Mouse (Mus musculus) embryo, embryonic 9.5 days (tissue): Measurements from ENCODE around the gene Krtap20-2.
"Not testable (repeated sequence)": the region's sequence is repeated elsewhere in the genome, so short reads cannot be mapped to it uniquely, and the experiment has no call there.

Source experiments
- DNase-seq: peaks from one replicate; pipeline ENCODE4 v3.0.0-alpha.2; 2017; ENCODE audit errors: extremely low spot score

Krtap20-2 gene

DNA sequence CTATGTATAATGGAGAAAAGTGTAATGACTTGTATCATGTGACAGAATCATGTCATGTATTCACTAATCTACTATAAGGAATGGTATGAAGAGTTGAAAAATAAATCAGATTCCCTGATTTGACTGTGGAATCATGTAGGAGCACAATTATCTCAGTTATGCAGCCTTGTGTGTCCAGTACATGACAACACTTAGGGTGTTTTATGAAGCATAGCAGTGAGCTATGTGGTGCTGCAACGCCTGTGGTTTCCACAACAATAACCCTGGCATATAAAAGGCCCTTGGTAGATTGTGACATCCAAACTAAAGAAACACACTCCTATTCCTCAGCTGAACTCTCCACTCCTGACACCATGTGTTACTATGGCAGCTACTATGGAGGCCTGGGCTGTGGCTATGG, at the start of gene Krtap20-2:
Gene Krtap20-2, plus strand, starts transcription at position 301 of the 400 bp plus-strand sequence.
- no peak for DNase-seq

DNA sequence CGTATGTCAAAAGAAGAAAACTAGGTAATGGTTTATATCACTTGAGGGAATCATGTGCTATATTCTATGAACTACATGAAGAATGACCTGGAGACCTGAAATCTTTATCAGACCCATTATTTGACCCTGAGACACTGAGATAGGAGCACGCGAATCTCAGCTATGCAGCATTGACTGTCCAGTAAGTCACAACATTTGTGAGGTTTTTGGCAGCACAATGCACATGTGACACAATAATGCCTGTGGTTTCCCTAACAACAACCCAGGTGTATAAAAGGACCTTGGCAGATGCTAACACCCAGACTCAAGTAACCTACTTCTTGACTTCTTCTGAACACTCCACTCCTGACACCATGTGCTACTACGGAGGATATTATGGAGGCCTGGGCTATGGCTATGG, 48.0 kb upstream of the Krtap20-2 start, which contains the start of gene Gm9789:
Gene Gm9789, plus strand, starts transcription at position 301 of the 400 bp plus-strand sequence.
- DNase-seq, result no peak

DNA sequence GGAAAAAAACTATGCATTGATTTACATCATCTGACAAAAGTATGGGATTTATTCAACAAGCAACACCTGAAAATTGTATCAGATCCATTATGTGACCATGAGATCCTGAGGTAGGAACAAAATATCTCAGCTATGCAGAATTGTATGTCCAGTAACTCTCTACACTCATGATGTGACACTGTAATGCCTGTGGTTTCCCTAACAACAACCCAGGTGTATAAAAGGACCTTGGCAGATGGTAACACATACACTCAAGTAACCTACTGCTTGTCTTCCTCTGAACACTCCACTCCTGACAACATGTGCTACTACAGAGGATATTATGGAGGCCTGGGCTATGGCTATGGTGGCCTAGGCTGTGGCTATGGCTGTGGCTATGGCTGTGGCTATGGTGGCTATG, 36.5 kb upstream of the Krtap20-2 start, which contains the start of gene Gm7735:
Gene Gm7735, plus strand, starts transcription at position 301 of the 400 bp plus-strand sequence.
- not testable (repeated sequence) for DNase-seq

DNA sequence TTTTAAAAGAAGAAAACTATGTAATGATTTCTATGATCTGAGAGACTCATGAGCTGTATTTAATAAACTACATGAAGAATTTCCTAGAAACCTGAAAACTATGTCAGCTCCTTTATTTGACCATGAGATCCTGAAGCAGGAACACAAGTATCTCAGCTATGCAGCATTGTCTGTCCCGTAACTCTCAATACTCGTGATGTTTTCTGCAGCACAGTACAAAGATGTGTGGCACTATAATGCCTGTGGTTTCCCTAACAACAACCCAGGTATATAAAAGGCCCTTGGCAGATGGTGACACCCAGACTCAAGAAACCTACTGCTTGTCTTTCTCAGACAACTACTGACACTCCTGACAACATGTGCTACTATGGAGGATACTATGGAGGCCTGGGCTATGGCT, 31.2 kb upstream of the Krtap20-2 start, which contains the start of gene 1110057P08Rik:
Gene 1110057P08Rik, plus strand, starts transcription at position 301 of the 400 bp plus-strand sequence.
- no peak for DNase-seq

DNA sequence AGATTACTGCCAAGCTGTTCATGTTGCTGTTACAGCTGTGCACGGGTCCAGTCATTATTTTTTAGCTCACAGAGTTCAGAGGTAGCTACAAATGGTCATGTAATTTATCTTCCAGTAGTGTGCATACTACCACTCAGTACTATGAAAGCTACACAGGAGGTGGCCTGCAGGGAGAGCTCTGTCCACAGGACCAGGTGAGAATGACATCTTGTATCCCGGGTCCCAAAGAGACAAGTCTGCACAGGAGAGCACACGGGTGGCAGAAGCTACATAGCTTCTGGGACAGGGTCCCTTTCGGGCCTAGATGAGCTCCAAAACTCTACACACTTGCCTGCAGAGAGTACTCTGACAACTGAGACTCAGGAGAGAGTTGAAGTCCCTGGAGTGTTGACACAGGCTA, 17.0 kb upstream of the Krtap20-2 start:
- DNase-seq, result no peak
